ENCODE assay signal across 8 mouse cellular contexts in the genomic region with DNA sequence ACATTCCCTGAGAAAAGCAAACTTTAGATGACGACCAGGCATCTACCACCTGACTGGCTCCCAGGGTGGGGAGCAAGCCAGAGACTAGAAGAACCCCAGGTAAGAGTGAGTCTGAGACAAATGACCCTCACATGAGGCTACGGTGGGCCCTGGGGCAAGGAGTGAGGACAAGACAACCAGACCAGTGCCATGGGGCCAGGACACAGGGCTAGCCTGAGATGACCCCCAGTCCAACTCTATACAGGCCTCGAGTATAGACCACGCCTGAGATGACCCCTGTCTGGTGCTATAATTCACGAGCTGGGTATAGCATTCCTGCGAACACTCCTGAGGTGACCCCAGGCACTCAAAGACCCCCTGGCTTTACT.
DNase-seq lines count a peak whose midpoint lies in the region; ATAC-seq and TF ChIP-seq lines count a peak whose summit lies in the region.
"Had no signal": no experiment of that assay in that cellular context is flagged by ENCODE, and none has a peak within 500 bp of the region (broad histone marks: within the 10 kb centered on the region; RNA-seq: fewer than 3 reads in every experiment).

No protein-coding gene starts in this region.

- WGBS in kidney, postnatal 0 days, result 61% methylated on average over 6 of the region's 6 CpGs
- 61% methylated on average over 6 of the region's 6 CpGs for WGBS in embryonic facial prominence, embryonic 13.5 days
- WGBS in hindbrain, embryonic 11.5 days, result 65% methylated on average over 6 of the region's 6 CpGs
- 75% methylated on average over 6 of the region's 6 CpGs for WGBS in midbrain, embryonic 14.5 days
- 70% methylated on average over 6 of the region's 6 CpGs for WGBS in heart, embryonic 11.5 days (ENCODE audit: insufficient replicate concordance)

- TF ChIP-seq CTCF in kidney, postnatal 0 days (IDR thresholded peaks at IDR 0.05; ENCODE audit: low read depth), result no peak

- H3K4me2 ChIP-seq in kidney, postnatal 0 days (ENCODE audit: low read length), result no peak overlapping the region
- H3K4me2 ChIP-seq in embryonic facial prominence, embryonic 13.5 days, result no peak overlapping the region
- H3K4me2 ChIP-seq in hindbrain, embryonic 11.5 days (replicated peaks; ENCODE audit: low read depth, low read length), result no peak overlapping the region
- no peak overlapping the region for H3K4me2 ChIP-seq in midbrain, embryonic 14.5 days (ENCODE audit: low read length)
- H3K4me2 ChIP-seq in heart, embryonic 11.5 days, result no peak overlapping the region
- H3K4me2 ChIP-seq: heart, embryonic 15.5 days had no signal

- H3K9ac ChIP-seq in kidney, postnatal 0 days (ENCODE audit: low read depth, low read length), result no peak overlapping the region
- H3K9ac ChIP-seq in embryonic facial prominence, embryonic 13.5 days, result no peak overlapping the region
- no peak overlapping the region for H3K9ac ChIP-seq in hindbrain, embryonic 11.5 days (ENCODE audit: low read depth, low read length)
- H3K9ac ChIP-seq in midbrain, embryonic 14.5 days (replicated peaks; ENCODE audit: low read length), result no peak overlapping the region
- H3K9ac ChIP-seq in heart, embryonic 11.5 days (ENCODE audit: low read depth, low read length), result no peak overlapping the region
- H3K9ac ChIP-seq: heart, embryonic 15.5 days had no signal

- ATAC-seq in kidney, postnatal 0 days (replicated peaks; ENCODE audit: low FRiP score, low read depth), result peak; percentile 71
- peak; percentile 48; the same call in 1 of the 2 replicates for ATAC-seq in embryonic facial prominence, embryonic 13.5 days (ENCODE audit: insufficient number of reproducible peaks, insufficient read depth, low FRiP score, low TSS enrichment, low read depth)
- peak; percentile 68 for ATAC-seq in hindbrain, embryonic 11.5 days (ENCODE audit: low FRiP score)
- ATAC-seq in midbrain, embryonic 14.5 days (ENCODE audit: low FRiP score, low TSS enrichment), result 0 out of 2 replicates have a peak, but pooled peaks have one; percentile 37
- no peak for ATAC-seq in heart, embryonic 11.5 days (replicated peaks; ENCODE audit: insufficient number of reproducible peaks, low FRiP score, low TSS enrichment)

- no peak overlapping the region for H3K4me3 ChIP-seq in kidney, postnatal 0 days (replicated peaks; ENCODE audit: low read depth, low read length)
- H3K4me3 ChIP-seq in embryonic facial prominence, embryonic 13.5 days, result no peak overlapping the region
- H3K4me3 ChIP-seq in hindbrain, embryonic 11.5 days (ENCODE audit: low read depth, low read length), result no peak overlapping the region
- no peak overlapping the region for H3K4me3 ChIP-seq in midbrain, embryonic 14.5 days (replicated peaks; ENCODE audit: low read depth, low read length)
- no peak overlapping the region for H3K4me3 ChIP-seq in heart, embryonic 11.5 days (ENCODE audit: low read depth, low read length)
- H3K4me3 ChIP-seq: heart, embryonic 15.5 days had no signal

- H3K9me3 ChIP-seq in kidney, postnatal 0 days (replicated peaks; ENCODE audit: low read length), result no peaks in the 10 kb centered on the region
- no peaks in the 10 kb centered on the region for H3K9me3 ChIP-seq in embryonic facial prominence, embryonic 13.5 days
- H3K9me3 ChIP-seq in hindbrain, embryonic 11.5 days (ENCODE audit: control insufficient read depth, low read length), result no peaks in the 10 kb centered on the region
- H3K9me3 ChIP-seq in midbrain, embryonic 14.5 days (ENCODE audit: control insufficient read depth, low read length), result no peaks in the 10 kb centered on the region
- no peaks in the 10 kb centered on the region for H3K9me3 ChIP-seq in heart, embryonic 11.5 days (replicated peaks; ENCODE audit: control insufficient read depth, low read length)
- H3K9me3 ChIP-seq: heart, embryonic 15.5 days had no signal

- no peaks in the 10 kb centered on the region; the same call in 1 of the 2 replicates for H3K4me1 ChIP-seq in kidney, postnatal 0 days (replicated peaks; ENCODE audit: insufficient read depth, low read length)
- H3K4me1 ChIP-seq in embryonic facial prominence, embryonic 13.5 days, result peaks cover 20% of the 10 kb centered on the region
- no peaks in the 10 kb centered on the region for H3K4me1 ChIP-seq in hindbrain, embryonic 11.5 days (replicated peaks; ENCODE audit: control insufficient read depth, insufficient read depth, low read length)
- no peaks in the 10 kb centered on the region for H3K4me1 ChIP-seq in midbrain, embryonic 14.5 days (ENCODE audit: control insufficient read depth, insufficient read depth, low read length)
- no peaks in the 10 kb centered on the region for H3K4me1 ChIP-seq in heart, embryonic 11.5 days (ENCODE audit: control insufficient read depth, insufficient read depth, low read length)
- H3K4me1 ChIP-seq: heart, embryonic 15.5 days had no signal

- no peak overlapping the region for H3K27ac ChIP-seq in kidney, postnatal 0 days
- peak overlapping the region; percentile 5; the same call in 1 of the 2 replicates for H3K27ac ChIP-seq in embryonic facial prominence, embryonic 13.5 days
- no peak overlapping the region for H3K27ac ChIP-seq in hindbrain, embryonic 11.5 days (ENCODE audit: low read depth, low read length)
- H3K27ac ChIP-seq in midbrain, embryonic 14.5 days (replicated peaks; ENCODE audit: low read depth, low read length), result no peak overlapping the region
- H3K27ac ChIP-seq in heart, embryonic 11.5 days (ENCODE audit: low read depth, low read length), result no peak overlapping the region
- H3K27ac ChIP-seq: heart, embryonic 15.5 days had no signal

- no peak for DNase-seq in kidney, postnatal 0 days (ENCODE audit: low spot score)
- no peak for DNase-seq in kidney, adult 9 months
- no peak for DNase-seq in hindbrain, embryonic 11.5 days (ENCODE audit: low spot score)
- no peak for DNase-seq in midbrain, embryonic 14.5 days
- no peak for DNase-seq in layer of hippocampus, adult 11-12 months (ENCODE audit: low spot score)

- H3K27me3 ChIP-seq in kidney, postnatal 0 days (ENCODE audit: insufficient read depth, low read length), result no peaks in the 10 kb centered on the region
- peaks cover 6% of the 10 kb centered on the region; the same call in 1 of the 2 replicates for H3K27me3 ChIP-seq in embryonic facial prominence, embryonic 13.5 days
- H3K27me3 ChIP-seq in hindbrain, embryonic 11.5 days (ENCODE audit: control insufficient read depth, insufficient read depth, low read length), result no peaks in the 10 kb centered on the region
- H3K27me3 ChIP-seq in midbrain, embryonic 14.5 days (ENCODE audit: control insufficient read depth, insufficient read depth, low read length), result no peaks in the 10 kb centered on the region
- no peaks in the 10 kb centered on the region for H3K27me3 ChIP-seq in heart, embryonic 11.5 days (ENCODE audit: control insufficient read depth, insufficient read depth, low read length)
- H3K27me3 ChIP-seq: heart, embryonic 15.5 days had no signal

- no peaks in the 10 kb centered on the region for H3K36me3 ChIP-seq in kidney, postnatal 0 days (ENCODE audit: insufficient read depth, low read length)
- no peaks in the 10 kb centered on the region for H3K36me3 ChIP-seq in embryonic facial prominence, embryonic 13.5 days
- H3K36me3 ChIP-seq in hindbrain, embryonic 11.5 days (ENCODE audit: control insufficient read depth, insufficient read depth, low read length), result no peaks in the 10 kb centered on the region
- no peaks in the 10 kb centered on the region for H3K36me3 ChIP-seq in midbrain, embryonic 14.5 days (ENCODE audit: control insufficient read depth, insufficient read depth, low read length)
- no peaks in the 10 kb centered on the region for H3K36me3 ChIP-seq in heart, embryonic 11.5 days (ENCODE audit: control insufficient read depth, insufficient read depth, low read length)
- H3K36me3 ChIP-seq: heart, embryonic 15.5 days had no signal
